Mouse (Mus musculus): ENCODE measurements around the gene Npas2.

Gene Npas2

DNA sequence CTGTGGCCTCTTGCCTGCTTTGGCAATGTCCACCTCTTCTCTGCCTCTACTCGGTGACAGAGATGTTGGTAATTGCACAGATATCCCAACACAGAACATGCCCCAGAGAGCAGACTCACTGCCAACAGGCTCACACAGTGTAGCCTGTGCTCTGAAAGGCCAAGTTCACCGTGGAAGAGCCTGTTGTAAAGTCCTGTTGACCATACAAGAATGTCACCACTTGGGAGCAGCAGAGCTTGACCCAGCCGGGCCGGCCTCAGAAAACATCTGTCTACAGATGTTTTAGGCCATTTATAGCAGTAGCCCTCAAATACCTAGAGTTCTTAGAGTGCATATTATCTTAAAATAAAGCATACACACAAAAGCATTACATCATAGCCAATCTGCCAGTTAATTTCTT, 213.6 kb downstream of the Npas2 start:
- DNase-seq (ENCODE audit: extremely low read depth, insufficient read length, low spot score), result no peak

DNA sequence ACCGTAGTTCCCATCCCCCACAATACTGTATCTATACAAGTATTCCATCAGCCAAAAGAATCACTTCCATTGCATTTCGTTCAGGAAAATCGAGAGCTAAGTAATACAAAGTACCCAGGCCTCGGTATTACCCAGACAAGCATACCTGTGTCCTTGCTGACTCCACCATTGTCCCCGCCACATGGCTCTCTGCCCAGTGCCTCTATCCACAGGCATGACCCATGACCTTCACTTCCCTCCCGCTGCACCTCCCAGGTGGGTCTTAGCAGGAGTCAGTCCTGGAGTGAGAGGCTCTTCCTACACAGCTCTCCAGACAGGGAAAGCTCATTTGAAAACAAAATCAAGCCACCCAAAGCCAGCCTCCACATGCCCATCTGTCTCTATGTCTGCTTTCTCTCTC, 214.6 kb downstream of the Npas2 start:
- no peak for DNase-seq (ENCODE audit: extremely low read depth, insufficient read length, low spot score)

DNA sequence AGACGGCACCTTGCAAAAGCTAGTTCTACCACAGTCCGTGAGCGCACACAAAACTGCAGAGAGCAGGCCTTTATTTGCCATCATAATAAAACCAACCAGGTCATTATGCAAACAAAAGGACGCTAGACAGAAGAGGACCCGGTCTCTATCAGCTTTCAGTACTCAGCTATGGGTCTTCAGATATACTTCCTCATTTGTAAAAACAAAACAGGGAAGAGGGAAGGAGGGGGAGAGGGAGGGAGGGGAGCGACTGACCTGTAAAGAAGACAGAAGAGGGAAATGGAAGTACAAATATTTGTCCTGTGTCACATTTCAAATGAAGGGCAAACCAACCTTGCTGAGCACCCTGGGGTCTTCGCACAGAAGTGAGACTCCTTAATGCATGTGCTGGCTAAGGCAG, 215.1 kb downstream of the Npas2 start:
- DNase-seq (ENCODE audit: extremely low read depth, insufficient read length, low spot score), result no peak

DNA sequence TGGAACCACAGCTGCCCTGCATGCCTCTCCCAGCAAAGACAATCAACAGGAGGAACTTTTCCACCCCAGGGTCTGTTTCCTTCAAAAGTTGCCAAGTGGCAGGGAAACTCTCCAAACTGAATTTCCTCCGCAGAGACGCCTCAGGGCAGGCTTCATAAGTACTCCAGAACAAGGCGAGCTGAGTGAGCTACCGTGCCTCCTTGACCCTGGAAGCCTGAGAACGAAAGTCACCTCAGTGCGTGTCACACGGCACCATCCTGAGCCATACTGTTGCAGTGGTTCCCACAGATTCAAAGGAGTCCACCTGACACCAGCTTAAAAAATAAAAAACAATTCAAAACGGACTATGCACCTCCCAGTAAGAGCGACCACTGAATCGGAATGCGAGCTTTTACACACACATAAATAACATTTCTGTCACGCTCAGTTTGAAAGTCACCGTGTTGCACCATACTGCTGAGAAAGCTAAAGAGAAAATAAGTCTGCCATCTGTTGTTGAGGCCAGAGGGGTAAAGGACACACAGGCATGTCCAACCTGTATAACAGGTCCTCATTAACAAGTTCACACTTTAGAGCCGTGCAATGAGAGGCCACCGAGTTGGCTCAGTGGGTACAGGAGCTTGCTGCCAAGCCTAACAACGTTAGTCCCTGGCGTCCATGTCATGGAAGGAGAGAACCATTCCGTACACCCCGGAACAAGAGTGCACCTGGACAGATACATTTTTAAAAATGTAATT, 216.7 kb downstream of the Npas2 start:
- DNase-seq (ENCODE audit: extremely low read depth, insufficient read length, low spot score), result no peak

Data from 3134 (cell line).